Mouse (Mus musculus): Measurements from ENCODE around the gene Tmem50a.

The Tmem50a gene

DNA sequence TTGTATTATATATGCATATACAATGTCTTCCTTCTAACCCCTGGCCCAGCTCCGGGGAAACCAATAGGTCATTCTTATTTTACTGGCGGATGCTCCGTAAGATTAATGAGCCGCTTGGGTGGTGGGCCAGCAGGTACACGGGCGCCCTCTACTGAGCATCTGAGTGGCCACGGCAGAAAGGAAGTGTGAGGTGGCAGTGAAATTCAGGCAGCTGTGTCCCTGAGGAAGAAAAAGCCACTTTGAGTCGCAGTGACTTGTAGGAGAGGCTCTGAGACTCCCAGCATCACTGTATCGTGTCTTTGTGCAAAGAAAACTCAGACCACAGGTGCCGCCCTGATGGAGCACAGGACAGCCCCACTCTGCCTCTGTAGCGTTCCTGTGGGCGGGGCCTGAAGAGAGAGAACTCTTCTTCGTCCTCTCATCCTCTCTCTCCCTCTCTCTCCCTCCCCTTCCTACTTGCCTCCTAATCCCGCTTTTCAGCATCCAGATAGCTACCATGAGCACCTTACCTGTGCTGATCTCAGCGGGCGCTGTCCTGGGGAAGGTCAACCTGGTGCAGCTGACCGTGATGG lies 35.3 kb downstream of the Tmem50a start:
- peak; percentile 69 to 86 for DNase-seq (ENCODE audit: low spot score in 2 of 2)

DNA sequence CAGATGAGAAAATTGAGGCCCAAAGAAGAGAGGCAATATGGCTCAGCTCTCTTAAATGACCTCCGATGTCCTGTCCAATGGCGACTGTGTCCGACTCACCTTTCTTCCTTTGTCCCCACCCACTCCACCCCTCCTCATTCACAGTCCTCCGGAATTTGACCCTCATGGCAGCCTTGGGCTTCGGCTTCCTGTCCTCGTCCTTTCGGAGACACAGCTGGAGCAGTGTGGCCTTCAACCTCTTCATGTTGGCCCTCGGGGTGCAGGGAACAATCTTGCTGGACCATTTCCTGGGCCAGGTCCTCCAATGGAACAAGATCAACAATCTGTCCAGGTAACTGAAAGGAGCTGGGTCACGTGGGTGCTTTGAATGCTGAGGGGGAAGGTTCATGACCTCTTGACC lies 38.7 kb downstream of the Tmem50a start:
- no peak for DNase-seq (ENCODE audit: low spot score in 2 of 2)

DNA sequence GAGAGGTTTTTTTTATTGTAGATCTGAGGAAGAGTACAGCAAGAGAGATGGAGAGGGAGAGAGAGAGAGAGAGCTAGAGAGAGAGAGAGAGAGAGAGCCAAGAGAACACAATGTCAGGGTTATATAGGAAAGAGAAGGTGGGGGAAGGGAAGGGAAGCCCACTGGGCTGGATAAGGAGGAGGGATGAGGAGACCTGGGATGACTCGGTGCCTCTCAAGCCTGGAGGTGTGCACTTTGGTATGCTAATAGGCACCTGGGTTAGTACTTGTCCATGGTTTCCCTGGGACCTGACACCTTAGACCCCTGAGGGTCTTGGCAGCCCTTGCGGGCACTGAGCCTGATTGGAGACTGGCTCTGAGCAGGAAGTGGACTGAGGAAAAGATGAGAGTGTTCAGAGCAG lies 42.9 kb downstream of the Tmem50a start:
- no peak for DNase-seq (ENCODE audit: low spot score in 2 of 2)

DNA sequence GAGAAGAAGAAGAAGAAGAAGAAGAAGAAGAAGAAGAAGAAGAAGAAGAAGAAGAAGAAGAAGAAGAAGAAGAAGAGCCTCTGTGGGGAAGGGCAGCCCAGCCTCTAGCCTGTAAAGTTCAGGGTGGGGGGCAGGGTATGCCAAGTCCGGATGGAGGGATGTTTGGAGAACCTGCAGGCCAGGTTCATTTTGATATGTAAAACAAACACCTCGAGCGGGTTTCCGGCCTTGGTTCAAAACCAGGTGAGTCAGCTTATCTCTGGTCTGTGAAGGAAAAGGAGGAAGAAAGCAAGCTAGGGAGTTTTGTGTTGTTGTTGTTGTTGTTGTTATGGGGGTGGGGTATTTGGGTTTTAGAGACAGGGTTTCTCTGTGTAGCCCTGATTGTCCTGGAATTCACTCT lies 43.3 kb downstream of the Tmem50a start:
- no peak for DNase-seq (ENCODE audit: low spot score in 2 of 2)

DNA sequence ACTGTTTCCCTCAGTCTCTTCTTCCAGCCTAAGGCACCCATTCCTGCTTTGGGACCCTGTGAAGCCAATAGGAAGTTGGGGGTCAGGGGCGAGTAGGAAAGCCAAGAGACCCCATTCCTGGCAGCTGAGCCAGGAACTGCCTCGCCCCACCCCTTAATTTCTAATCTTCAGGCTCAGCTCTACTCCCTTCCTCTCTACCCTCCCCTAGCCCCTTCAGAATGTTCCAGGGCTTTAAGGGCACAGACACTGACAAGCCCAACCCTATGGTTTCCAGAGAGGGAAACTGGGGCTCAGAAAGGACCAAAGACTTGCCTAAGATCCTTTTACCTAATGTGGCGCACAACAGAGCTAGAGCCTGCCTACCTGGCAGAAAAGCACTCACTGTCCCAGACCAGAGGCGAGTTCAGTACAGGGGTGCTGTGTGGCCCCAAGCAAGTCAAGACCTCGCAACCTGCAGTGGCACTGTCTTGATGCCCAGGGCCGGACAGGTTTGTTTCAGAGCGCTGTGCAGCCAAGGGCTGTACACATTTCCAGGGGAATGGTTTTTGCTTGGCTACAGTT lies 44.9 kb downstream of the Tmem50a start:
- DNase-seq (ENCODE audit: low spot score in 2 of 2): no peak

DNA sequence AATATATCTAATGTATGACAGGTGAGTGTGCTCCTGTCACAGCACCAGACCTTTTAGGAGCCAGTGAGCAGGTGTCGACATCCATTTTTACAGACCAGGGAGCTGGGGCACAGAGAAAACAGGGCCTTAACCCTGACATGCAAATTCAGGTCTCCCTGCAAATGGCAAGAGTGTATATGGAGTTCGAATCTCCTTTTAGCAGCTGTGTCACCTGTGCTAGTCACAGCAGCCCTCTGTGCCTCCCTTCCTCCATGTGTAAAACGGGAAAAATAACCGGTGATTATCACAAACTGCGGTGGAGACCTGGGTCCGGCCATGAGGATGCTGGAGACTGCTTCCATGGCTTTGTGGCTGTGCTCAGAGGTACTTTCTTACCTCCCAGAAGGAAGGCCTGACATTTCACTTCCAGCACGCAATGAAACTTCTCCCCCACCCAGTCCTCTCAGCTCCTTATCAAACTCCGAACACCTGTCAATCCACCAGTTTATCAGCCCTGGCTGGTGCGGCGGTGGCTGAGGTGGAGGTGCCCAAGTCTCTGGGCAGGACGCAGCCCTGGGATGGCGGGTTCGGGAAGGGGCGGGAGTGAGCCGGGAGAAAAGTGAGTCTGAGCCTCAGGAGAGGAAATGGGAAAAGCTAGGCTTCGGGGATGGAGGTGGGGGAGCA lies 45.6 kb downstream of the Tmem50a start:
- peak; percentile 76 to 85 for DNase-seq (ENCODE audit: low spot score in 2 of 2)

DNA sequence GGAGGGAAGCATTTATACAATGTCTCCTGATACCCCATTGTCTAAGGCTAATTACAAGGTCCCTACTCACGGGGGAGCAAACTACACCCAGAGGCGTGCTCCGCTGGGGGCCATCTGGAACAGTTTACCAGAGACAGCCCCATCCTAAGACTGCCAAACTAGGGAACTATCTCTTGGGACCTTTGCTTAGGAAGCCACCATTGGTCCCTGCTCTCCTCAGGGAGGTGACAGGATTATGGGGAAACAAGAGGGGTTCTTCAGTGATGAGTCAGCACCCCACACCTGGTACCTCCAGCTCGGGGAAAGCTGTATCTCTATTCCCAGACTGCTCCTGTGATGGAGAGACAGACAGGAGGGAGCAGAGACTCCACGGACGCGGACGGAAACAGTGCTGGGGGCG lies 46.3 kb downstream of the Tmem50a start:
- peak in 1 of 2 experiments; percentile 64 for DNase-seq (ENCODE audit: low spot score in 2 of 2)

DNA sequence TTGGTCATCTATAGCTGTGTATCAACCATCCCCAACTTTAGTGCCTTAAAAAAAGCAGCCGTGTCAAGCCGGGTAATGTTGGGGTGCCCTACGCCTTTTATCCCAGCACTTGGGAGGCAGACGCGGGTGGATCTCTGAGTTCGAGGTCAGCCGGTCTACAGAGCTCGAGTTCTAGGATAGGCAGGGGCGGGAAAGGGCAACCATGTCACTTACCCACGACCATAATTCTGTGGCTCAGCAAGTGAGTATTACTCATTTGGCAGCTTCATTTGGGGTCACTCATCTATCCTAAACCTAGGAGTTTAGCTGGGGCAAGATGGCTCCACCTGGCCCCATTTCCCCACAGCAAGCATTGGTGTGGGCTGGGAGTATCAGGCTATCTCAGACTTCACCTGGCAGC lies 46.8 kb downstream of the Tmem50a start:
- no peak for DNase-seq (ENCODE audit: low spot score in 2 of 2)

DNA sequence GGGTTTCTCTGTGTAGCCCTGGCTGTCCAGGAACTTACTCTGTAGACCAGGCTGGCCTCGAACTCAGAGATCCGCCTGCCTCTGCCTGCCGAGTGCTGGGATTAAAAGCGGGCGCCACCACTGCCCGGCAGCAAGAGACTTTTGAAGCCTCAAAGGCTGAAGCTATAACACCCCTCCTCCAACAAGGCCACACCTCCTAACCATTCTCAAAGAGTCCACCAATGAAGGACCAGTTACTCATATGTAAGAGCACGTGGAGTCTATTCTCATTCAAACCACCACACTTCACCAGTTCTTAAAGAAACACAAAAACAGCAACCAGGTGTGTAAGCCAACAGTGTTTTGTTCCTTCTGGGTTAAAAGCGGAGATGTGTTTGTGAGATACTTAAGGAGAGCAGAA lies 47.2 kb downstream of the Tmem50a start:
- no peak for DNase-seq (ENCODE audit: low spot score in 2 of 2)

DNA sequence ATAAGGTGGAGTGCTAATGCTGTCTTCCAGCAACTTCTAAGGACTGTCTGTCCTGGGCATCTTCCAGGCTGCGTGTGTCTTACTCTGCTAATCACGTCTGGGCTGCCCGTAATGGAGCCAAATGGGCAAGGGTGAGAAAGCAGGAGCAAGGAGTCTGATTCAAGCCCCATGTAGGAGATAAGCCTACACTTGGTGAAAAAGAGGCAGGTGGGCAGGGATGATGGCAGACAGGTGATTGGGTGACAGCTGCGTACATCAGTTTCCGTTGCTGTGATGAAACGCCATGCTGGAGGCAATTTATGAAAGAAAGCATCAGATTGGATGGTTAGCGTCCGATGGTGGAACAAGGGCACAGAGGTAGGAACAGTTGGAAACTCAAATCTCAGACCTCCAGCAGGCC lies 47.6 kb downstream of the Tmem50a start:
- peak in 1 of 2 experiments; percentile 54 for DNase-seq (ENCODE audit: low spot score in 2 of 2)

DNA sequence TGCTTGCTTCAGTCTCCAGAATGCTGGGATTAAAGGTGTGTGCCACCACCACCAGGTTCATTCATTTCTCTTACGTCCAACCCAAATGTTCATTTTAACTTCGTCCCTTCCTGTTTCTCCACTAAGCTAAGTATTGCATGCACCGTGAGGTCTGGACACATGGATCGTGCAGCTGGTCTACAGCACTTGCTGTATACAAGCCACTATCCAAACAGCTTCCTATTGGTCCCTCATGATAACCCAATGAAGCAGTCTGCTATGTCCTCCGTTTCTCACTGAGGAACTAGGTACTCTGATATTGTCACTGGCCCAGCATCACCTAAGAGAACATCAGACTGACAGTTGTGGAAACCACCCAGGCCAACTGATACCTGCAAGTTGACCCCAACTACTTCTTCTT lies 49.0 kb downstream of the Tmem50a start:
- DNase-seq (ENCODE audit: low spot score in 2 of 2): no peak

DNA sequence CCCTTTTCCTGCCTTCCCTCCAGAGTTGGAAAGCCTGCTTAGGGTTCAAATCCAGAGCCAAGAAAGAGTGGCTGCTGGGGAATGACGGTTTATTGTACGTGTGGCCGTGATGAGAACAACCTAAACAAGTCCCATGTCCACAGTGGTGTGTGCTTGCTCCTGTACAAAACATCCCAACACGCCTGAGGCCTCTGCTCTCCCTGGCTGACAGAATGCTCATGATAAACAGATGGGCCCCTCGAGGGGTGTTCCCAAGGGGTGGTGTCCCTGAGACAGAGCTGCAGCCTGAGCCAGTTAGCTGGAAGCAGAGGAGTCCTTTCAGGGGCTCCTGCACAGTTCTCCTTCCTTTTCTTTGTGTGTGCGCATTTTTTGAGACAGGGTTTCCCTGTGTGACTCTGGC lies 49.5 kb downstream of the Tmem50a start:
- peak; percentile 59 to 73 for DNase-seq (ENCODE audit: low spot score in 2 of 2)

DNA sequence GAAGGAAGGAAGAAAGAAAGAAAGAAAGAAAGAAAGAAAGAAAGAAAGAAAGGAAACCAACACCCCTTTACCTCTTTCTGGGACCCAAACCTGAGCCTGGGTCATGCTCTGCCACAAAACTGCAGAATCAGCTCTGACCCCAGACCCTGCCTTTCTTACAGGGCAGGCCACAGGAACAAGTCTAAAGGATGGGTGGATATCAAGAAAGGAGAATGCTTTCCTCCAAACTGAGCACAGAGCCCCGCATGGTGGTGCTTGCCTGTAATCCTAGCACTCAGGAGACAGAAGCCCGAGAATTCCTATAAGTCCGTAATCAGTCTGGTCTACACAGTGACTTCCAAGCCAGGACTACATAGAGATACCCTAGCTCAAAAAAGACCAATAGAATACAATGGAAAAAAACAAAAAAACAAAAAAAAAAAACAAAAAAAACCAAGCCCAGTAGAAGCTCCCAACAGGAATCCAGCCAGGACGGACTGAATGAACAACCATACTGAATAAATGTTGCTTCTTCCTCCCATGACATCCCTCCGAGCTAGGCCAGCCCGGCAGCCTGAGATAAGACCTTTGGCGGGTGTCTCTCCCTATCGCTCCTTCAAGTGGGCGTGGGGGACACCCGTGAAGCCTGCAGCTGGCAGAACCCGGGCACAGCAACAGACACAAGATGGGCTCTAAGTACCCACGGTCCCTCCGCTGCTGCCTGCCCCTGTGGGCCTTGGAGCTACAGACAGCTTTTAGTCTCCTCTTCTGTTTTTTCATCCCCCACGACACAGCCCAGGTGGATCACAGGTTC lies 50.7 kb downstream of the Tmem50a start, which contains the start of gene Rhd:
Gene Rhd, plus strand, starts transcription at position 600 of the 793 bp plus-strand sequence.
- DNase-seq (ENCODE audit: low spot score in 2 of 2): peak; percentile 72 to 83

DNA sequence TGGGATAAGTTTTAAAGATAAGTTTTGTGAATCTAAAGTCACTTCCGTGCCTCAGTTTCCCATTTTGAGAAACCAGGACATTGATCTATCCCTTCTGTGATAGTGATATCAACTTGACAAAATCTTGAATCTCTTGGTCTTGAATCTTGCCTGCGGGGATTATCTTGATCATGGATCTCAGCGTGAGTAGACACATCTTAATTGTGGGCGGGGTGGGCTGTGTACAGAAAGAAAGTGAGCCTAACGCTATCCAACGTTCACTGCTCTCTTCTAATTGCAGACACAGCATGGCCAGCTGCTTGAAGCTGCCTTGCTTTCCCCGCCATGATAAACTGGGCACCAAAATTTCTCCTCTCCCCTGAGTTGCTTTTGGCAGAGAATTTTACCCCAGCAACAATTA lies 51.8 kb downstream of the Tmem50a start:
- DNase-seq (ENCODE audit: low spot score in 2 of 2): no peak

DNA sequence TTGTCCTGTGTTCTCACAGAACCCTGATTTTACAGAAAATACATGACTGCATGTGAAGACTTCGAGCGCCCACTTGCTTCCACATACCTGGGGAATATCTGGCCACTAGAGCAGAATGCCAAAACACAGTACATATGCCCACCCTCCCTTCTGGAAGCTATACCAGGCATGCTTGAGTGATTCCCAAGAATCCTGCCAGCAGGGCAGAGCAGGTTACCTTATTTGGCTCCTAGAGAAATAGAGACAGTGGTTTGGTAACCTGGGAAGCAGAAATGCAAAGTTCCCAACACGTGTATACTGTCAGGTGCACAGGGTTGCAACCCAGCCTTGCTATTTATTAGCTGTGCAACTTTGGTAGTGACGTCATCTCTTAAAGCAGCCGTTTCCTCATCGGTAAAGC lies 52.9 kb downstream of the Tmem50a start:
- no peak for DNase-seq (ENCODE audit: low spot score in 2 of 2)

DNA sequence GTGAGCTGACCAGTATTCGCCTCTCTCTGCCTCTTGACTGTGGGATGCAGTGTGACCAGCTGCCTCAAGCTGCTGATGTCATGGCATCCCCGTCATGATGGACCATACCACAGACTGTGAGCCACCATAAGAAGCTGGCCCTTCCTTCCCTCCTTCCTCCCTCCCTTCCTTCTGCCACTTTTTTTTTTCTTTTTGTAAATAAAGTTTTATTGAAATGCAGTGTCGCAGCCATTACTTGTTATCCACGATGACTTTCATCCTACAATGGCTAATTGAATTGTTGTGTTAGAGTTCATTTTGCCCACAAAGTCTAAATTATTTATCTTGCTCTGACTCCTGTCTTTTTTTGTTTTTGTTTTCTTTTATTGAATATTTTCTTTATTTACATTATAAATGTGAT lies 56.3 kb downstream of the Tmem50a start:
- DNase-seq (ENCODE audit: low spot score in 2 of 2): peak in 1 of 2 experiments; percentile 9

DNA sequence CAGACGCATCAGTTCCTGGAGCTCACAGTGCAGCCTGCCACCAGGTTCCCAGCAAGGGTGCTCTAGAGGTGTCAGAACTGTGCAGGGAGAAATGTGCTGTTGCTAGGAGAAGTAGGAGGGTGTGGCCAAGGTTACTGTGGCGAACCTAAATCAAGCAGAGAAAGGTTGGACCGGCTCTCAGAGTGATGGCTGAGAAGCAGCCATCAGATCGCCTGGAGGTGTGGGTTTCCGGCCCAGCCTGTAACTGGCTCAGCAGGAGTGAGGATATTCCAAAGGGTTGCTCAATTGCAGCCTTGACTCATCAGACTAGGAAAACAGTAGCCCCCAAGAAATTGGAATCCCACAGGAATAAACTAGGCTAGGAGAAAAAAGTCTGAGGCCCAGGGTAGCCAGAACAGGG lies 58.3 kb downstream of the Tmem50a start:
- no peak for DNase-seq (ENCODE audit: low spot score in 2 of 2)

DNA sequence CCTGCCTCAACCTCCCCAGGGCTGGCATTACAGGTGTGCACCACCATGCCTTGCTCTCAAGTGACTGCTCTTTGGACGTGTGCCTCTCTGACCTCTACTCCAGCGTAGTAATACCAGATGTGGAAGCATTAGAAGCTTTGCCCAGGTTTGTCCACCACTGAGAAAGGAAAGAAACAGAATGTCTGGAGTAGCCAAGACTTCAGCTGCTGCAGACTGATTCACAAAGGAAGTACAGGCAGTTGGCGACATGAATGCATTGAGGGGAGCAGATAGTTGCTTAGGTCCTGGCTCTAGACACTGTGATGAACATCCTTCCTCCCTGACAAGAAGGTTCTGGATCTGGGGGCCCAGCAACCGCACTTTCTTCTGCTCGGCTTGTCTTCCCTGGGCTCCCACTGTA lies 58.8 kb downstream of the Tmem50a start:
- no peak for DNase-seq (ENCODE audit: low spot score in 2 of 2)

DNA sequence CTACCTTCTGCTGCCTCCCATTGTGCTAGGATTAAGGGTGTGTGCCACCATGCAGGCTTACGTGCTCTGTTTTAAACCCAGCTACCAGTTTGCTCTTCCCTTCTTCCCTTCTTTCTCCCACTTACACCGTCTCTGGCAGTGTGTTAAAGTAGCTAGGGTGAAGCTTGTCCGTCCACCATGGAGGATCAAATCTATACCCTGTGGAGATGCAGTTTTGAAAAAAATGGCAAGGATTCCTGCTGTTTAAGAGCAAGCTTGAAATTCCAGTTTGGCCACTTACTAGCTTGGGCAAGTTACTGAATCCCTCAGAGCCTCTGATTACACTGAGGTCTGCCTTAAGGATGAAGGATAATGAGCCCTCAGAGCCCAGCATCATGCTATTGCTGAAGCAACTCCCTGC lies 59.5 kb downstream of the Tmem50a start:
- DNase-seq (ENCODE audit: low spot score in 2 of 2): no peak

DNA sequence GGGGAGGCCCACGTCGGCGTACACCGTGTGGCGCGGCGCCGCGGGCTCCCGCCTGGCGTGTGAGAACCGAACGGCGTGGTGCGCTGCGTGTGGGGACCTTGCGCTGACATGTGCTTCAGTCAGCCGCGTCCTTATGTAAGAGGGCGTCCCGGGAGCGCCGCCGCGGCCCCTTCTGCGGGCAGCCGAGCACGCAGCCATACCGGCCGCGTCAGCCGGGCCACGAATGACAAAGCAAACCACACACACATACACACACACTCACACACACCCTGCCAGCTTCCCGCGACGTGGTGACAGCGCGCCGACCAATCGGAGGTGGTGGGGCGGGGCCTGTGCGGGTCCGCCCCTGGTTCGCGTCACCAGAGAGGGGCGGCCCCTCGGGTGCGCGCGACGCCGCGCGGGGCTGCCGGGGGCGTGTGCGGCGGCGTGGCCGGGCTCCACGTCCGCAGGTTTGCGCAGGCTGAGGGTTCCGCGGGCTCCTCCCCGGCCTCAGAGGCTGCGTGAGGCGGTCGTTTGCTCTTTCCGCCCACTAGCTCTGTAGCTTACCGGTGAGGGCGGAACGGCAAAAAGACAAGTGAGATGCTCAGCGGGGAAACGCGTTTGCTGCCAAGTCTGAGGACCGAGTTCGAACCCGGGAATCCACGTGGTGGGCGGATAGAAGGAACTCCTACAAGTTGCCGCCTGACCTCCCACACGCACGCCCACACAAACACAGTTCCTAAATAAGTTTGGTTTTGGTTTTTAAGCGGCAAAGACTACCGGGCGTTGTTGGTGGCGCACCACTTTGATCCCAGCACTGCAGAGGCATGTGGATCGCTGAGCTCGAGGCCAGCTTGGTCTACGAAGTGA lies 61.0 kb downstream of the Tmem50a start:
- peak; percentile 94 to 96 for DNase-seq (ENCODE audit: low spot score in 2 of 2)

DNA sequence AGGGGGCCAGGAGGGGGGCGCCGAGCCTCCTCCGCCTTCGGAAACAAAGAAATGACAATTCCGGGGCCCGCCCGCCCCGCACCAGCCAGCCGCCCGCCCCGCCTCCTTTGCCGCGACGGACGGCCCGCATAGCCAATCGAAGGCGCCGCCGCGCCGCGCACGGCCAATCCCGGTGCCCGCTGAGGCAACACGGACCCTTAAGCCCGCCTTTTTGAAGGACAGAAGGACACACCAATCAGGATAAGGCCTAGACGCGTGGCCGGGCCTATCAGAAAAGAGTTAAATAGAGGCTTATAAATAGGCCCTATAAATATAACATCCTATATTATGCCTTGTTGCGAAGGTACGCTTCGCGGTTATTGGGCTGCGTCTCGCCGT lies 61.6 kb downstream of the Tmem50a start, which contains the start of gene Maco1:
Gene Maco1, minus strand, starts transcription at position 87 of the 378 bp plus-strand sequence.
- peak; percentile 97 to 100 for DNase-seq (ENCODE audit: low spot score in 2 of 2)
